Mouse (Mus musculus) adrenal gland, adult 2 months (tissue): ENCODE results near the gene Zmynd19. TPM values are rescaled to one million over a fixed set of nuclear protein-coding genes. Genes with fewer than 3 reads are reported as not detected.

Source experiments
- DNase-seq: peaks from one replicate; pipeline ENCODE4 v3.0.0; 2021
- long read RNA-seq: library from polyadenylated mRNA; stranded (forward); transcript quantifications from one replicate; pipeline ENCODE4 v2.0.0, GENCODE M21; 2021
- polyA plus RNA-seq: library from polyadenylated mRNA; depleted of rRNA; stranded (reverse); fragments of >200 nt; gene quantifications from 2 replicates; pipeline ENCODE4 v1.2.3, GENCODE M21; 2012; rRNA removed
- total RNA-seq, 2 experiments: library from RNA; stranded (reverse); gene quantifications; 2 replicates each; pipeline ENCODE4 v1.2.3; 2021

Zmynd19 gene
- 10 to 100 TPM; 21.8 to 30.2 TPM for total RNA-seq
- polyA plus RNA-seq = 3.1 and 3.9 TPM in 2 replicates
- long read RNA-seq, transcript Zmynd19-201 (6 exons, 3,903 nt) = major isoform, 17 of 21 reads
- long read RNA-seq, partial matches to known transcripts = 0 of 21 reads
- long read RNA-seq, other reads (novel, unspliced or antisense) = 4 of 21 reads

DNA sequence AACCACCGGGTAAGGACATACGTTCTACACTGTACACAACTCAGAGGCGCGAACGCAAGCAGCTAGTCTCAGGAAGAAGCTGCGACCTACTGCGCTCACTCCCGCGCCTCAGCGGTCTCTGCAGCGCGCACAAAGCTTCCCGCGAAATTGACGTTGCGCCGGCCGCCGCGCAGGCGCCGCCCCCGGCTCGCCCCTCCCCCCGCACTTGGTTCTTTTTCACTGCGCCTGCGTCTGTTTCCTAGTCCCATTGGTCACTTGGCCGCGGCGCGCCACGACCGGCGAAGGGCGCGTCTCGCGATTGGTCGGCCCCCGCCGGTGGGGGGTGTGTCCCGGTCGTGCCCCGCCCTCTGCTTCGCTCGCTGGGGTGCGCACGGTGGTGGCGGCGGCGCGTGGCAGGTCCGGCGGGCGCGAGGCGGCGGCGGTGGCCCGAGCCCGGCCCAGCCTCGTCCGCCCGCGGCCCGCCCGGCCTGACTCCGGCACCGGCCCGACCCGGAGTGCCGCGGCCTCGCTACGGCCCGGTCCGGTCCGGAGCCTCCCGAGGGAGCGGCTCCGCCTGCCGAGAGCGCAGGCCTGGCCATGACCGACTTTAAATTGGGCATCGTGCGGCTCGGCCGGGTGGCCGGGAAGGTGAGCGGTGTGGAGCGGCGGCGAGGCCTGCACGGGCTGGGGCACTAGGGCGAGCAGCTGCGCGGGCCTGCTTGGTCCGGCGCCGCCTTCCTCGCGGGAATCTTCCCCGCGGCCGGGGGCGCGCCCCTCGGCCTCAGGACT, at the start of gene Zmynd19:
Zmynd19 (plus strand) TSS at position 372 of the 768 bp plus-strand sequence.
- DNase-seq = peak; percentile 99

DNA sequence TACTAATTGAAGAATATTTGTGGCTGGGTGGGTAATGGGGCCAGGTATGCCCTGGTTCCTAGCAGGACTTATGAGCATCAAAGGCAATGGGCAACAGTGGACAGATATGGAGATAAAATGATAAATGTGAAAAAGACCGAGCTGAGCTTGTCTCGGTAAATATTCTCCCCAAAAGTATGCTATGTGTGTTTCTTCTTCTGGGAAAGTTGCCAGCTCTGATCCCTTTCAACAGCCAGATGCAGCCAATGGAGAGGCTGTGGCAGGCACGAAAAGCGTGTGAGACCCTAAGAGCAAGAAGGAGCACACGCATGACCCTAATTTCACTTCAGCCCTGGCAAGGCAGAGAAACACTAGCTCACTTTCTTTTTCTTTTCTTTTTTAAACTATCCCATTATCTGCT, 48.5 kb upstream of the Zmynd19 start:
- DNase-seq = no peak

DNA sequence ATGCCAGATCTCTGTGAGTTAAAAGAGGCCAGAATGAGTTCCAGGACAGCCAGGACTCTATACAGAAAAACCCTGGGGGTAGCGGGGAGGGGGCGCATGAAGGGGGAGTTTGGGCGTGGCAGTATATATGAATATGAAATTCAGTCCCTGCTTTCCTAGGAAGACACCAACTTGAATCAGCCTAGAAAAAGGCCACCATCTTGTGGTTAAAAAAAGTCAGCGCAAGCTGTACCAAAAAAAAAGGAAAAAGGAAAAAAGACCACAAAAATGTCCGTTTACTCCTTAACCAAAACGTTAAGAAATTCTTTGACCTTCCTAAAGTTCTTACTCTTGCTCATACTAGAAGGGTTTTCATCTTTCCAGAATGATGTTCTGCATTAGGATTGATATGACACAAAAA, 46.6 kb upstream of the Zmynd19 start:
- no peak for DNase-seq

DNA sequence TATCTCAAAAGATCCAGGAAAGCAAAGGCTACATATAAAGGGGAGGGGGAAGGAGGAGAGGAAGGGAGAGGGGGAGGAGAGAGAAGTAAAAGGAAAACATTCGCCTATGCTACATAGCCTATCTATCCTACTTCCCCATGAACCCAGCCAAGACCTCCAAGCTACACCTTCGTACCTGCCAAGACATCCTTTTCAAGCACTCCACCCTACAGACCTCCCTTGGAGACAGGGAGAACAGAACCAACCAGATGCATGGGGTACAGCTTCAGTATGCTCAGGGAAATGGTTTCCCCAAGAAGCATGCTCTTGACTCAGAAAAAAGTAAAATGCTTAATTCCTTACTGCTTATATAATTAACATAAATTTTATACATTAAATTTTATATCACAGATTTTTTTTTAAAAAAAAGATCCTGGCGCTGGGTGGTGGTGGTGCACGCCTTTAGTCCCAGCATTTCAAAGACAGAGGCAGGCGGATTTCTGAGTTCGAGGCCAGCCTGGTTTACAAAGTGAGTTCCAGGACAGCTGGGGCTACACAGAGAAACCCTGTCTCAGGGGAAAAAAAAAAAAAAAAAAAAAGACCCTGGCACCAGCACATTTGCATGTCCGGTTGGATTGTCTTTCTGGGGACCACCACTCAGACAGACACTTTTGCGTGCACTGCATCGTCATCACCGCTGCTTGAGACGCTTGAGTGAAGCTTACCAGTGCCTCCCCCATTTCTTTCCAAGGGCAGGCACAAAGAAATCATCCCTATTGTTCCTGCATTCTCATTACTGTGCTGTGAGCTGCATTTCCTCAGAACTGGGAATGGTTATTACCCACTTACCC, 44.6 kb upstream of the Zmynd19 start:
- DNase-seq = no peak

DNA sequence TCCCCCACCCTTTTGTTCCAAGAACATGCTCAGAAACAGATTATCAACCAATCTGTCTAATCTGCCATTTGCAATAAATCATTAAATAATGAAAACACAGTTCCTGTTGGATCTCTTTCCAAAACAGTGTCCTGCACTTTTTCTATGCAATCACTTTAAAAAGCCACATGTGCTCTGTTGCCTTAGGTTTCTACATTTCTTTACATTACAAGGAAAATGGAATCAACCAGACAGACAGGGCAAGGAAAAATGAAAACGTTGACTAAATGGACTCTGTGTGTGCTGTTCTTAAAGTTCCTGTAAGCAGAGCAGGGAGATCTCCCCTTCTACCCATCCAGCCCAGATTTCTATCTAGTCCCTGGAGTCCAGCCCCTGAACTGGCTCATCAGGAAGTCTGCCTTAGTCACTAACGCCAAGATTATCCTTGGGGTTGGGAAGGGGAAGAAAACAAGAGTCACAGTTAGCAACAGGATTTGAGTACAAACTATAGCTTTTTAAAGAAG, 43.9 kb upstream of the Zmynd19 start:
- DNase-seq = no peak

DNA sequence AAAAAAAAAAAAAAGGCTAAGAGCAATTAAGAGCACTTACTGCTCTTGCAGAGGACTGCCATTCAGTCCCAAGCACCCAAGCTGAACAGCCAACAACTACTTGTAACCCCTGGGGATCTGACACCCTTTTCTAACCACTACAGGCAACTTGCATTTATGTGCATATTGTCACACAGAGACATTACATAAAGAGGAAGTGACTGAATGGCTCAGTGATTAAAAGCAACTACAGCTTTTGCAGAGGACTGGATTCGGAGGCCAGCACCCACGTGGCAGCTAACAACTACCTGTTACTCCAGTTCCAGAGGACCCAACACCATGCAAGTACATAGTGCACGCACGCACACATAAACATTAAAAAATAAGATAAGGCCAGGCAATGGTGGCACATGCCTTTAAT, 39.1 kb upstream of the Zmynd19 start:
- no peak for DNase-seq

DNA sequence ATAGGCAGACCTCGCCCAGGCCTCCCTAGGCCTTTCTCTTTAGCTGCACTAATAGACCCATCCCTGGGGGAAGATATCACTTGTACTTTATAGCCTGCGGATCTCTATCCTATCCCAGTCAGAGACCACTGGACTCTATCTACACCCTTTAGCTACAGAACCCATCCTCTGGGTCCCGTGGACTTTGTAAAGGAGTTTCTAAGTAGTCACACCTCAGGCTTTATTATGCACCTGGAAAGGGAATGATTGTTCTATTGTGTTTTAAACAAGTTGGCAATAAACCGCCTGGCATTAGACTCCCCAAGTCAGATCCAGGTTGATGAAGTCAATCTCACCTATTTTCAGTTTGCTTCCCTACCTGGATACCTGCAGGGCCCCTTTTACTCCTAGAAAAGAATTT, 37.4 kb upstream of the Zmynd19 start:
- no peak for DNase-seq

DNA sequence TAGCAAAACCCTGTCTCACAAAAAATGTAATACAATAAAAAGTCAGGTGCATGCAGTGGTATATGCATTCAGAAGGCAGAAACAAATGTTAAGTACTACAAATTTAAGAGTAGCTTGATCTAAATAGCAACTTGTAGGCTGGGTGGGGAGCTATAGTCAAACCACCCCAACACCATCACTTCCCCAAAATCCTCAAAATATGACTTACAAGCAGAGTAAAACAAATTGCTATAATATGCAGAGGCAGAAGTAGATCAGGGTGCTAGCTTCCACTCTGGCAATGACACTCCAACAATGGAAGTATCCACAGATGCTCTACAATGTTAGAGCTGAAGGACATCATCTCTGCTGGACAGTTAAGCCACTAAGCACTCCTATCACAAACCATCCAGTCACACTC, 37.0 kb upstream of the Zmynd19 start:
- no peak for DNase-seq

DNA sequence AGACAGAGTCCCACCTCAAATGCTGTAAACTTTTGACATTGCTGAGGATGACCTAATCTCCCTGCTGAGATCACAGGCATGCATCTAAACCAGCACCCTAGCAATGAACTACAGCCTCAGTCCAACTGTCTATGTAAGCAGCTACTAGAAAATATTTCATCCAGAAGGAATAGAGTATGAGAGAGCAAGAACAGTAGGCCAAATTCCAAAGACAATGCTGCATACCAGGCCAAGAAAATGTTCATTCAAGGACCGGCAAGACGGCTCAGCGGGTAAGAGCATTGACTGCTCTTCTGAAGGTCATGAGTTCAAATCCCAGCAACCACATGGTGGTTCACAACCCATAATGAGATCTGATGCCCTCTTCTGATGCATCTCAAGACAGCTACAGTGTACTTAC, 34.8 kb upstream of the Zmynd19 start:
- DNase-seq = no peak

DNA sequence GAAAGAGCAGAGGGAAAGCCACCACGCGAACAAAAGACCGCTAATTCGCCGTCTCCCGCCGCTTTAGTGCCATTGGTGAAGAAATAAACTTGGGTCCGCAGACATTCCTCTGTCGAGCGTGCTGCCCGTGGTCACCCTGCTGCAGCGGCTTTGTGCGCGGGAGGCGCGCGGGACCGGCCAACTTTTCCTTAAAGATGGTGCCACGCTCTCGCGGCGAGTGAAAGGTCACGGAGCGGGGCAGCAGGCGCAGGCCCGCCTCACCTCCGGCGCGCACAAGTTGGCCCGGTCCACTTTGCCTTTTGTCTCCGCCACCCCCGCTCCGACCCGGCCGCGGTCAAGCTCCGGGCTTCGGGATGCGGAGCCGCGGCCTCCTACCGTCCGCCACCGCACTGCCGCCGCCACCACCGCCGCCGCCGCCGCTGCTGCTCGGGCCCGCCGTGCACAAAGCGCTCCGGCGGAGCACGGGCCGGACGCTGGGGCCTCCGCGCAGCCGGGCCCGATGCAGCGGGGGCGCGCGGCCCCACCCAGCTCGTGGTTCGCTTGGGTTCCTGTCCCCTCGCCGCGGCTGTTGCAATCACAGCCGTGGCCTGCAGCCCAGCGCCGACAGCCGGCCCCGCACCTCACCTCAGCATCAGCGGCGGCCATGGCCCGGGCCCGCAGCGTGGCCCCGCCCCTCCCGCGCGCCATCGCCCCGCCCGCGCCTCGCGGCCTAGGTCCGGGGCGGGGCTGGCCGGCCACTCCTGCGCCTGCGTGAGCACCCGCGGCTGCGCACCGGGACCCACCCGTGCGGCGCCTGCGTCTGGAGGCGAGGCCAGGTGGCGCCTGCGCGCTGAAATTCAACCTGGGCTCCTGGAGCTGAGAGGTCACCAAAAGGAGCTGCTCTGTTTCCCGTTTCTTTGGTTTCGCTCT, 30.4 kb upstream of the Zmynd19 start, which contains the start of gene Ehmt1:
Ehmt1 (minus strand) TSS at position 685 of the 909 bp plus-strand sequence.
- peak; percentile 98 for DNase-seq

DNA sequence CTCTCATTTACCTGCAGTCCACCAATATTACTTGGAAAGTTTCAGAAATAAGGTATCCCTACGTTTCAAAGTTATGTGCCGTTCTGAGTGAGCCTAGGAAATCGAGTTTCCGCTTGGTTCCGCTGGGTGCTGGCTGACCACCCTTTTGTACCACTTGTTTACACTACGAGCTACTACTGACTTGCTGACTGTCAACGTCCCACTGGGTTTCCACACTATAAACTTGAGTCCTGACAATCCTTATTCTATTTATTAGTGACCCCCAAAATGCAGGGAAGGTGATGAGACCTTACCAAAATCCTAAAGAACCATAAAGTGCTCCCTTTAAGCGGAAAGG, 29.8 kb upstream of the Zmynd19 start:
- no peak for DNase-seq

DNA sequence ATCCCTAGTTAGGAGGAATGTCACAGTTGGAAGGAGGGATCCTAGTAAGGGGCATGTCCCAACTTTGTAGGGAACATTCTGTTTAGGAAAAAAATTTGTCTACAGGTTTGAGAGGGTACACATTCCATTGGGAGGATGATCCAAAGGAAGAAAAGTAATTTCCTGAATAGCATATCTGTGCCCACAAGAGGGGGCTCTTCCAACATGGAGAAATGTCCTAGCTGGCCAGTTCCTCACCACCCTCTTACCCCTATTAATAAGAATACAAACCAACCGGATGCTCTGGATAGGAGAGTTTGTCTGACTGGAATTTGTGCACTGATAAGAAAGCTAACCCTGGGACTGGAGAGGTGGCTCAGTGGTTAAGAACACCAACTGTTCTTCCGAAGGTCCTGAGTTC, 26.0 kb upstream of the Zmynd19 start:
- DNase-seq = no peak

DNA sequence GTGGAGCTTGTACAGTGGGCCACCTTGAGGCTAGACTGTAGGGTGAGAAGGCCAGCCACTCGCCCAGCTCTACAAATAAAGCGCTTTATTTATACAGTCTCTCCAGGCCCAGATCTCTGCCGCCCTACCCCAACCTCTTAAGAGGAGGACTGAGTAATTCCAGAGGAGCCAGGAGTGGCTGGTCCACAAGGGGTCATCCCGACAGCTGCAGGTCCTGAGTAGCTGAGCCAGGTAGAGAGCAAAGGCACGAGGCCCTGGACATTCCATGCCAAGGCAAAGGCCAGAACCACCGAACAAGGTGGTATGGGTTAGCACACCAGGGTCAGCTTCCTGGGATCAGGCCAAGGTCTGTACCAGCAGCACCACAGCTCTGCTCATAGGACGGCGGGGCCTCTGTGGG, 24.3 kb upstream of the Zmynd19 start:
- DNase-seq = no peak

DNA sequence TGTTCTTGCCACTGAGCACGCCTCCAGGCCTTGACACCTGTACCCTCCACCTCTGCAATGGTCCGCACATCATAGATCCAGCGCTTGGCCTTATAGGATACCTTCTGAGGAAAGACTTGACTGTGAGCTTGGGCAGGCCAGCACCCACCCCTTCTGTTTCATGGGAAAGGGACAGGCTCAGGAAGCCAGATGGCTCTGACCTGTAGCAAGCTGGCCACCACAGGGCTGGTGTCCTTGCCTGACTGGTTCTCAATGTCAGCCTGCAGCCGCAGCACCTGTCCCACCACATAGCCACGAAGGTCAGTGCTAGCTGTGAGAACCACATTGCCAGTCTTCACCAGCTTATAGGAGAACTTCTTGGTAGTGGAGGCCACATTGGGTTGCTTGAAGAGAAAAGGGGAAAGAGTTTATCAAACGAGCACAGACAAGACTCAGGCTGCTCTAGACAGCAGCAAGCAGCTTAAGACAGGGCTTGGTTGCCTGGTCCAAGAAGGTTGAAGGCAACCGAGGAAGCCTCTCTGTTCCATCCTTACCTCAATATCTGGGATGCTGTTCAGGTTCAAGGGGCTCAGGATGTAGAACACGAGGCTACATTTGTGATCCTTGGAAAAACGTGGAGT, 23.1 kb upstream of the Zmynd19 start:
- no peak for DNase-seq

DNA sequence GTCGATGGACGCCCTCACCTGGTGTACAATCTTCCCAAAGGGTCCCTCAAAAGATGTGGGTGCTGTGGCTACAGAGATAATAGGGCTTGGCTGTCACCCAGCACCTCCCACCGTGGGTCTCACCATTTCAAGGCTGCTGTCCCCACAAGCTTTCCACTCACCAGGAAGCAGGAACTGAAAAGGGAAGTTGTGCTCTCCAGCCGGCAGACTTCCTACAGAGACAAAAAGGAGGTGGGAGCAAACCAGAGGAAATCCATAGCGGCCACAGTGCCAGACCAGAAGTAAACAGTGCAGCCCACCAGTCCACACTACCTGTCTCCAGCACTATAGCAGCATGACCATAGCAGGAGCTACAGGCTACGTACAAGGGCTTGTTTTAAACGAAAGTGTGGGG, 22.6 kb upstream of the Zmynd19 start:
- no peak for DNase-seq

DNA sequence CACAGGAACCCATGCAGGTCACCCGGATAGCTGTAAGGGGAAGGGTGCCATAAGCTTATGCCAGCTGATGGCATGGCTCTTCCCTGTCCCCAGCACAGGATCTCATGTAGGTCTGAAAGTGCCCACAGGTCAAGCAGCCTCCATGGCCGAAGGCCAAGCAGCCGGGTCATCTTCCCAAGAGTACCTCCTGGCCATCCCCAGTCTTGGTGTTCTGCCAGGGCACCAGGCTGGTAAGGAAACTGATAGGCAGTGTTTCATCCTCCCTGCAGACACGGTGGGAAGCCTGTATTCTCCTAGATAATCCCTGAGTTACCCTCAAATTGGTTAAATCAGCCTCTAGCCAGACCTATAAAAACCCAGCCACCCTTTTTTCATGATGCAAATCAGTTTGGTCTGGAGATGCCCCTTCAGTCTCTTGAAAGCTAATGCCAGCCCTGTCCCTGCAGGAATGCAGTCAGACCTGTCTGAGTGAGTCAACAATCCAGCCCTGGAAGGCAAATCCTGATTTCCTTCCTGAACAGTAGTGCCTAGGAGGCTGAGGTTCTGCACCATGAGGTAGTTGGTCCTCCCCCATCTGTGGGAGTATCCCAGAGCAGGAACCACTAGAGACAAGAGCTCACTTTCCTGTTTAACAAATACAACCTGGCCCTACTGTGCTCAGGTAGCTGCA, 21.6 kb upstream of the Zmynd19 start:
- peak; percentile 25 for DNase-seq

DNA sequence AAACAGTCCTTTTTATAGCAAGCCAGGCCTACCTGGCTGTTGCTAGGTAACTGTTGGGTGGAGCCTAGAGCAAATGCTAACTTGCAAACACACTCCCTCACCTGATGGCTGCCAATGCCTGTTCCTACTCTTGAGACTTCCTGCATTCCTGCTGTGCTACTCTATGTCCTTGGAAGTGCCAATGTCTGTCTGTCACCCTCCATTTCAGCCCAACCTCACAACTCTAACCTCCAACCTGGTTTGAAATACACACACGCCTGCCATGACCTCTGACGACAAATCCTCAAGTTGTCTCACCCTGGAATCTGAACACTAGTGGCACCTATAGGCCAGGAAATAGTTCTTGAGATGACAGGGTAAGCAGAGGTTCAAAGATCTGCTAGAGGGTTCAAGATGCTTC, 20.5 kb upstream of the Zmynd19 start:
- DNase-seq = no peak

DNA sequence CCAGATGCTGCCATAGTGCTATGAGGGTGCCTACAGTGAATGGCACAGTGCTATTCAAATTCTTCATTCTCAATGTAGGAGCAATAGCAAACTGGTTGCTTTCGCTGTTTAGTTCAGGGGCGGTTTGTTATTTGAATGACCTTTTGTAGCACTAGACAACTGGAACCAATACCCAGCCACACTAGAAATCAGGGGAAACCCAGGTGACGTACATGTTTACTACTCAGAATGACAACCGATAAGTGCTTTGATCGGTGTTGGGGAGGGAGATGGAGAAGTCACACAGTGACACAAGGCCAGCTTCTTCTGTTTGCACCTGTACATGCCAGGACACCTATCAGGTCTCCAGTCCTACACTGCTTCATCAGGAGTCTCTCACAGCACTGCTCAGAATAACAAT, 20.0 kb upstream of the Zmynd19 start:
- DNase-seq = no peak

DNA sequence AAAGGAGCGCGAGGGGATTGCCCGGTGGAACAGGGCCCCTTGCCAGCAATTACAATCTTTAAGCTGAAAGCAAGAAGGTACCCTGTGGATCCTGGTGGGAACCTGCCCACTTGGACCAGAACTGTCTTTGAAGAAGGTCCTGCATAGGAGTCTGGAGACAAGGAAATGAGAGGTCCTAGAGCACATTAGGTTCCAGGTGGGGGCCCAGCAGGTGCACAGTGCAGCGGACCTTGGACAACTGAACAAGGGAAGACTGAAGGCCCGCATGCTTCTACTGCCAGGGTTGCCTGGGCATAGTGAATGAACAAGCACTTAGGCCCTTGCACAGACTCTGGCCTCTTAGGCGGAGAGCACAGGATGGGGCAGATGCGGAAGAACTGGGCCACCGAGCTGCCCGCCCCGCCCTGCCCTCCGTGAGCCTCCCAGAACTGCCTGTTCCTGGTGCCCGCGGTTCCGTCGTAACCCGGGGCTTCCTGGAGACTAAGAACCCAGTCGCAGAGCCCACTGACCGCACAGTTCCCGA, 15.1 kb upstream of the Zmynd19 start:
- DNase-seq = no peak

DNA sequence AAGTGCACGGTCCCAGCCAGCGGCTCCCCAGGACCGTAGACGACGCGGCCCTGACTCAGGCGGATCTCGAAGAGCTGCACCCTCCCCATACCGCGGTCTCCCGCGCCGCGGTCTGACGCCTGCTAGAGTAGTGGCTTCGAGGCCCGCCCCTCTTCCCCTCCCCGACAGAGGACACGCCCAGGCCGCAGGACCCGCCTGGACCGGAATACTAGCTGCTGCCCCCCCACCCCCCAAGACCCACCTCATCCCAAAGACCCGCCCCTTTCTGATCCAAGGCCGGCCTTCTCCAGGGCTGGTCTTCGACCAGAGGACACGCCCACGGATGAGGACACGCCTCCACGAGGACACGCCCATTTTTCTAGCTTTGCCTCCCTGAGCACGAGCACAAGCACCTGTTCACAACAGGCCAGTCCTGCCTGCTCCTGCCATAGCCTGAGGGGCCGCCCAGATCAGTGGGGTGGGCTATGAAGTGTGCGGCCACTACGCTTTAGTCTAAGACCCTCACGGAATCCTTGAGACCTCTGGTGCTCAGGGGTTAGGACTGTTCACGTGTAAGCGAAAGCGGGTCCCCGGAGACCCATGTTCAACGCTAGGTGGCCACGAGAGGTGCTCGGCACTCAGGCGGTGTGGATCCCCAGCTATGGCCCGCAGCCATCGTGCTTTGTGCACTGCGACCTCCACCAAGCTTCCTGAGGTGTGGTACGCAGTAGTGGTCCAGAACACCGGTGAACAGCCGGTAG, 14.4 kb upstream of the Zmynd19 start, which contains the start of gene Arrdc1:
Arrdc1 (minus strand) TSS at position 196 of the 740 bp plus-strand sequence.
- peak; percentile 97 for DNase-seq
